Mouse (Mus musculus) neural tube, embryonic 11.5 days (tissue): ENCODE results near the gene Focad. TPM values are rescaled to one million over a fixed set of nuclear protein-coding genes. Genes with fewer than 3 reads are reported as not detected.

Source experiments
- ATAC-seq: fragments of 200-750 bp; cut with Nextera tagmentation; 2 replicates; pipeline ENCODE4 v1.8.0; 2017; ENCODE audit warnings: moderate number of reproducible peaks, mild to moderate bottlenecking, moderate TSS enrichment, moderate library complexity; ENCODE audit not compliant: insufficient read depth, low FRiP score, low TSS enrichment
- DNase-seq: peaks from one replicate; pipeline ENCODE4 v3.0.0-alpha.2; 2015; ENCODE audit warnings: low spot score
- H3K27ac ChIP-seq: fragments of 300-500 bp; sonication (generic); 2 replicates; pipeline ENCODE4 v1.5.1; 2014; ENCODE audit warnings: low read depth, mild to moderate bottlenecking, low read length
- H3K27me3 ChIP-seq: fragments of 300-500 bp; sonication (generic); 2 replicates; pipeline ENCODE4 v1.6.1; 2014; ENCODE audit warnings: mild to moderate bottlenecking, low read length, mixed read lengths; ENCODE audit not compliant: control insufficient read depth, insufficient read depth
- H3K36me3 ChIP-seq: fragments of 300-500 bp; sonication (generic); 2 replicates; pipeline ENCODE4 v1.6.1; 2014; ENCODE audit warnings: mild to moderate bottlenecking, low read length, moderate library complexity, mixed read lengths; ENCODE audit not compliant: control insufficient read depth, insufficient read depth
- H3K4me1 ChIP-seq: fragments of 300-500 bp; sonication (generic); 2 replicates; pipeline ENCODE4 v1.6.1; 2014; ENCODE audit warnings: low read length, mixed read lengths; ENCODE audit not compliant: control insufficient read depth, insufficient read depth
- H3K4me2 ChIP-seq: fragments of 300-500 bp; sonication (generic); 2 replicates; pipeline ENCODE4 v1.6.1; 2014; ENCODE audit warnings: low read depth, mild to moderate bottlenecking, moderate library complexity
- H3K4me3 ChIP-seq: fragments of 300-500 bp; sonication (generic); 2 replicates; pipeline ENCODE4 v1.5.1; 2014; ENCODE audit warnings: low read depth, low read length
- H3K9ac ChIP-seq: fragments of 300-500 bp; sonication (generic); 2 replicates; pipeline ENCODE4 v1.6.1; 2014; ENCODE audit warnings: mild to moderate bottlenecking, low read length
- H3K9me3 ChIP-seq: fragments of 300-500 bp; sonication (generic); 2 replicates; pipeline ENCODE4 v1.6.1; 2016; ENCODE audit warnings: low read length; ENCODE audit not compliant: control insufficient read depth
- WGBS: fragments of 180-500 bp; shearing (Covaris S2); extraction: QIAGEN DNeasy Blood & Tissue Kit; methylation state at CpG from one replicate; pipeline ENCODE4 v1.1.7; 2014; 5-methylcytosine and 5-hydroxymethylcytosine counted together
- polyA plus RNA-seq: library from polyadenylated mRNA; unstranded; fragments of >200 nt; fragmentation: Nextera tagmentation; extraction: Ambion mirVana; gene quantifications from 2 replicates; pipeline ENCODE4 v1.2.1, GENCODE M21; 2014

Gene Focad
- polyA plus RNA-seq: 18.4 and 18.8 TPM in 2 replicates

- Histone ChIP-seq H3K4me1 (0 out of 2 replicates have a peak, but pooled peaks cover 5% of the 10 kb centered on the region), H3K27ac (0 out of 2 replicates have a peak within 1 kb of the TSS, but pooled peaks have one; percentile 54), H3K9me3 (no peaks in the 10 kb centered on the region), H3K4me2 (peak within 1 kb of the TSS; percentile 98), H3K27me3 (no peaks in the 10 kb centered on the region), H3K9ac (peak within 1 kb of the TSS; percentile 65), H3K36me3 (no peaks in the 10 kb centered on the region), H3K4me3 (peak within 1 kb of the TSS; percentile 78)
- WGBS: under 1% methylated on average over 34 of the region's 34 CpGs
- ATAC-seq (peak; percentile 99), DNase-seq (peak; percentile 98)
These were observed at the start of gene Focad for GRCm38 (mm10) chr4:88094062-88094767. Focad (plus strand) TSS chr4:88094629.

- H3K4me1 ChIP-seq: no peaks in the 10 kb centered on the region
- no peaks in the 10 kb centered on the region; the same call in 1 of the 2 replicates for H3K9me3 ChIP-seq
- no peaks in the 10 kb centered on the region for H3K27me3 ChIP-seq
- DNase-seq (no peak), ATAC-seq (no peak)
- H3K4me2 ChIP-seq: no peak overlapping the region
- H3K27ac ChIP-seq: no peak overlapping the region
- WGBS: 91% methylated on average over 4 of the region's 4 CpGs
- no peak overlapping the region for H3K9ac ChIP-seq
- no peak overlapping the region for H3K4me3 ChIP-seq
- no peaks in the 10 kb centered on the region for H3K36me3 ChIP-seq
These were observed 49.3 kb upstream of the Focad start for GRCm38 (mm10) chr4:88045151-88045550.

- DNase-seq: no peak
- no peak for ATAC-seq
- no peak overlapping the region for H3K4me3 ChIP-seq
- no peak overlapping the region for H3K4me2 ChIP-seq
- no peak overlapping the region for H3K27ac ChIP-seq
- no peaks in the 10 kb centered on the region for H3K4me1 ChIP-seq
- no peaks in the 10 kb centered on the region for H3K36me3 ChIP-seq
- 78% methylated on average over 8 of the region's 8 CpGs for WGBS
- H3K9me3 ChIP-seq: no peaks in the 10 kb centered on the region; the same call in 1 of the 2 replicates
- no peak overlapping the region for H3K9ac ChIP-seq
- H3K27me3 ChIP-seq: no peaks in the 10 kb centered on the region
These were observed 48.1 kb upstream of the Focad start for GRCm38 (mm10) chr4:88046280-88046679.

- DNase-seq (no peak), ATAC-seq (no peak)
- no peak overlapping the region for H3K4me2 ChIP-seq
- no peaks in the 10 kb centered on the region for H3K9me3 ChIP-seq
- H3K4me3 ChIP-seq: no peak overlapping the region
- WGBS: 76% methylated on average over 2 of the region's 2 CpGs
- no peaks in the 10 kb centered on the region for H3K27me3 ChIP-seq
- 0 out of 2 replicates have a peak, but pooled peaks cover 2% of the 10 kb centered on the region for H3K4me1 ChIP-seq
- no peak overlapping the region for H3K9ac ChIP-seq
- H3K27ac ChIP-seq: no peak overlapping the region
- no peaks in the 10 kb centered on the region for H3K36me3 ChIP-seq
These were observed 19.0 kb upstream of the Focad start for GRCm38 (mm10) chr4:88075388-88075787.

- Histone ChIP-seq H3K4me3 (no peak overlapping the region), H3K27me3 (no peaks in the 10 kb centered on the region), H3K27ac (no peak overlapping the region), H3K9ac (no peak overlapping the region), H3K9me3 (no peaks in the 10 kb centered on the region), H3K4me2 (no peak overlapping the region), H3K36me3 (no peaks in the 10 kb centered on the region), H3K4me1 (0 out of 2 replicates have a peak, but pooled peaks cover 2% of the 10 kb centered on the region)
- DNase-seq (no peak), ATAC-seq (no peak)
- WGBS: 70% methylated on average over 3 of the region's 3 CpGs
These were observed 15.4 kb upstream of the Focad start for GRCm38 (mm10) chr4:88078983-88079382.

- WGBS: 77% methylated on average over 5 of the region's 5 CpGs
- ATAC-seq: no peak
These were observed 13.0 kb upstream of the Focad start for GRCm38 (mm10) chr4:88081417-88081816.

GRCm38 (mm10) chr4:88081885-88082284, 12.5 kb upstream of the Focad start:
- 95% methylated on average over 3 of the region's 3 CpGs for WGBS
- Histone ChIP-seq H3K27me3 (no peaks in the 10 kb centered on the region), H3K4me2 (no peak overlapping the region), H3K36me3 (no peaks in the 10 kb centered on the region), H3K9ac (no peak overlapping the region), H3K9me3 (no peaks in the 10 kb centered on the region), H3K4me3 (no peak overlapping the region), H3K27ac (no peak overlapping the region), H3K4me1 (no peaks in the 10 kb centered on the region)
- DNase-seq (no peak), ATAC-seq (no peak)

More at GRCm38 (mm10) chr4:88081417-88081816, 13.0 kb upstream of the Focad start:
- Histone ChIP-seq H3K27me3 (no peaks in the 10 kb centered on the region), H3K4me3 (no peak overlapping the region), H3K4me2 (no peak overlapping the region), H3K36me3 (no peaks in the 10 kb centered on the region), H3K27ac (no peak overlapping the region), H3K4me1 (no peaks in the 10 kb centered on the region), H3K9me3 (no peaks in the 10 kb centered on the region), H3K9ac (no peak overlapping the region)
- no peak for DNase-seq

GRCm38 (mm10) chr4:88082381-88082780, 12.0 kb upstream of the Focad start:
- WGBS: 88% methylated on average over 4 of the region's 4 CpGs
- no peaks in the 10 kb centered on the region for H3K36me3 ChIP-seq
- no peaks in the 10 kb centered on the region for H3K9me3 ChIP-seq

GRCm38 (mm10) chr4:88083781-88084180, 10.6 kb upstream of the Focad start:
- H3K9ac ChIP-seq: no peak overlapping the region
- no peaks in the 10 kb centered on the region for H3K9me3 ChIP-seq
- no peak for DNase-seq
- 66% methylated on average over 3 of the region's 3 CpGs for WGBS
- ATAC-seq: no peak
- H3K4me1 ChIP-seq: no peaks in the 10 kb centered on the region
- H3K27ac ChIP-seq: no peak overlapping the region
- no peak overlapping the region for H3K4me3 ChIP-seq
- H3K27me3 ChIP-seq: no peaks in the 10 kb centered on the region
- no peaks in the 10 kb centered on the region for H3K36me3 ChIP-seq
- no peak overlapping the region for H3K4me2 ChIP-seq

More at GRCm38 (mm10) chr4:88082381-88082780, 12.0 kb upstream of the Focad start:
- ATAC-seq (no peak), DNase-seq (no peak)
- Histone ChIP-seq H3K27me3 (no peaks in the 10 kb centered on the region), H3K27ac (no peak overlapping the region), H3K4me1 (no peaks in the 10 kb centered on the region), H3K4me3 (no peak overlapping the region), H3K9ac (no peak overlapping the region), H3K4me2 (no peak overlapping the region)
